Mouse (Mus musculus): ENCODE measurements around the gene Insc. TPM values are rescaled to one million over a fixed set of nuclear protein-coding genes. Genes with fewer than 3 reads are reported as not detected.
A peak's percentile ranks its signal among the peaks of the same experiment; 100 is the strongest.

Insc gene
- polyA plus RNA-seq, 1 experiment, result 0.05 TPM

- Histone ChIP-seq H3K9me3 (ENCODE audit: control insufficient read depth, low read length) (no peaks in the 10 kb centered on the region), H3K27me3 (ENCODE audit: control insufficient read depth) (no peaks in the 10 kb centered on the region), H3K4me3 (replicated peaks) (no peak overlapping the region), H3K4me1 (ENCODE audit: control insufficient read depth) (no peaks in the 10 kb centered on the region), H3K36me3 (ENCODE audit: control insufficient read depth) (no peaks in the 10 kb centered on the region)
- TF ChIP-seq TAL1 (IDR thresholded peaks at IDR 0.05; ENCODE audit: low read length), result no peak
Measured at GRCm38 (mm10) chr7:114753471-114753870, 10.0 kb downstream of the Insc start.

GRCm38 (mm10) chr7:114754196-114754595, 10.7 kb downstream of the Insc start:
- Histone ChIP-seq H3K9me3 (ENCODE audit: control insufficient read depth, low read length) (no peaks in the 10 kb centered on the region), H3K36me3 (ENCODE audit: control insufficient read depth) (no peaks in the 10 kb centered on the region), H3K4me3 (replicated peaks) (no peak overlapping the region), H3K4me1 (ENCODE audit: control insufficient read depth) (no peaks in the 10 kb centered on the region), H3K27me3 (ENCODE audit: control insufficient read depth) (no peaks in the 10 kb centered on the region)
- TF ChIP-seq TAL1 (IDR thresholded peaks at IDR 0.05; ENCODE audit: low read length) (no peak), GATA1 (IDR thresholded peaks at IDR 0.05; ENCODE audit: low read length) (no peak)

GRCm38 (mm10) chr7:114754626-114755025, 11.1 kb downstream of the Insc start:
- TF ChIP-seq TAL1 (IDR thresholded peaks at IDR 0.05; ENCODE audit: low read length), result no peak
- TF ChIP-seq GATA1 (IDR thresholded peaks at IDR 0.05; ENCODE audit: low read length), result no peak
- no peak overlapping the region for H3K4me3 ChIP-seq (replicated peaks)
- no peaks in the 10 kb centered on the region for H3K4me1 ChIP-seq (ENCODE audit: control insufficient read depth)
- H3K27me3 ChIP-seq (ENCODE audit: control insufficient read depth), result no peaks in the 10 kb centered on the region
- H3K9me3 ChIP-seq (ENCODE audit: control insufficient read depth, low read length), result no peaks in the 10 kb centered on the region
- H3K36me3 ChIP-seq (ENCODE audit: control insufficient read depth), result no peaks in the 10 kb centered on the region

GRCm38 (mm10) chr7:114762660-114763059, 19.2 kb downstream of the Insc start:
- TF ChIP-seq TAL1 (IDR thresholded peaks at IDR 0.05; ENCODE audit: low read length) (no peak), GATA1 (IDR thresholded peaks at IDR 0.05; ENCODE audit: low read length) (no peak)

GRCm38 (mm10) chr7:114765273-114765672, 21.8 kb downstream of the Insc start:
- H3K9me3 ChIP-seq (ENCODE audit: control insufficient read depth, low read length), result no peaks in the 10 kb centered on the region
- TF ChIP-seq GATA1 (IDR thresholded peaks at IDR 0.05; ENCODE audit: low read length) (no peak), TAL1 (IDR thresholded peaks at IDR 0.05; ENCODE audit: low read length) (no peak)
- H3K4me1 ChIP-seq (ENCODE audit: control insufficient read depth), result no peaks in the 10 kb centered on the region
- H3K27me3 ChIP-seq (ENCODE audit: control insufficient read depth), result no peaks in the 10 kb centered on the region
- no peak overlapping the region for H3K4me3 ChIP-seq (replicated peaks)
- H3K36me3 ChIP-seq (ENCODE audit: control insufficient read depth), result no peaks in the 10 kb centered on the region

More at GRCm38 (mm10) chr7:114762660-114763059, 19.2 kb downstream of the Insc start:
- Histone ChIP-seq H3K9me3 (ENCODE audit: control insufficient read depth, low read length) (no peaks in the 10 kb centered on the region), H3K27me3 (ENCODE audit: control insufficient read depth) (no peaks in the 10 kb centered on the region), H3K4me1 (ENCODE audit: control insufficient read depth) (no peaks in the 10 kb centered on the region), H3K4me3 (replicated peaks) (no peak overlapping the region), H3K36me3 (ENCODE audit: control insufficient read depth) (no peaks in the 10 kb centered on the region)

GRCm38 (mm10) chr7:114766523-114766922, 23.0 kb downstream of the Insc start:
- no peaks in the 10 kb centered on the region for H3K27me3 ChIP-seq (ENCODE audit: control insufficient read depth)
- no peaks in the 10 kb centered on the region for H3K36me3 ChIP-seq (ENCODE audit: control insufficient read depth)
- no peak for TF ChIP-seq GATA1 (IDR thresholded peaks at IDR 0.05; ENCODE audit: low read length)
- no peak for TF ChIP-seq TAL1 (IDR thresholded peaks at IDR 0.05; ENCODE audit: low read length)
- H3K4me1 ChIP-seq (ENCODE audit: control insufficient read depth), result no peaks in the 10 kb centered on the region
- no peaks in the 10 kb centered on the region for H3K9me3 ChIP-seq (ENCODE audit: control insufficient read depth, low read length)
- H3K4me3 ChIP-seq (replicated peaks), result no peak overlapping the region

GRCm38 (mm10) chr7:114768516-114768915, 25.0 kb downstream of the Insc start:
- H3K4me1 ChIP-seq (ENCODE audit: control insufficient read depth), result no peaks in the 10 kb centered on the region
- no peaks in the 10 kb centered on the region for H3K36me3 ChIP-seq (ENCODE audit: control insufficient read depth)
- peak overlapping the region; percentile 40 for H3K4me3 ChIP-seq (replicated peaks)
- TF ChIP-seq GATA1 (IDR thresholded peaks at IDR 0.05; ENCODE audit: low read length) (no peak), TAL1 (IDR thresholded peaks at IDR 0.05; ENCODE audit: low read length) (no peak)
- H3K27me3 ChIP-seq (ENCODE audit: control insufficient read depth), result no peaks in the 10 kb centered on the region
- no peaks in the 10 kb centered on the region for H3K9me3 ChIP-seq (ENCODE audit: control insufficient read depth, low read length)

- no peaks in the 10 kb centered on the region for H3K27me3 ChIP-seq (ENCODE audit: control insufficient read depth)
- H3K9me3 ChIP-seq (ENCODE audit: control insufficient read depth, low read length), result no peaks in the 10 kb centered on the region
- H3K4me1 ChIP-seq (ENCODE audit: control insufficient read depth), result no peaks in the 10 kb centered on the region
- TF ChIP-seq GATA1 (IDR thresholded peaks at IDR 0.05; ENCODE audit: low read length), result no peak
- no peak for TF ChIP-seq TAL1 (IDR thresholded peaks at IDR 0.05; ENCODE audit: low read length)
- H3K36me3 ChIP-seq (ENCODE audit: control insufficient read depth), result no peaks in the 10 kb centered on the region
- H3K4me3 ChIP-seq (replicated peaks), result peak overlapping the region; percentile 40
Measured at GRCm38 (mm10) chr7:114769041-114769440, 25.5 kb downstream of the Insc start.

DNA sequence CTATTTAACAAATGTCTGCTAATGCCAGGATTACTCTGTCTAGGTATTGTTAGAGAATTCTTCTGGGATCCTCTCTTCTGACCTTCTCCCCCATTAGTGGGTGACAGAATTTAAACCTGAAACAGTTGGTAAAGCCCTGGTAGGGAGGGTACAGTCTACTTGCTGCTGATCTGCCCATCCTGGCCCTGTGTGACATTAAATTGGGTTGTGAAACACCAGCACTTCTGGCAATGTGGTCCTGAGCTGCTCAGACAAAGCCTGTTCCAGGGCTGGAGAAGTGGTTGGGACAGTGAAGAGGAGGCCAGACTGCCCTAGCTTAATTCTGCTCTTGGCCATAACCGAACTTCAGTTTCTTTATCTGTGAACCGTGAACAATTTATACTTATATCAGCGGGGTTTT, 27.1 kb downstream of the Insc start:
- Histone ChIP-seq H3K27me3 (ENCODE audit: control insufficient read depth) (no peaks in the 10 kb centered on the region), H3K4me1 (ENCODE audit: control insufficient read depth) (no peaks in the 10 kb centered on the region), H3K4me3 (replicated peaks) (no peak overlapping the region), H3K9me3 (ENCODE audit: control insufficient read depth, low read length) (no peaks in the 10 kb centered on the region), H3K36me3 (ENCODE audit: control insufficient read depth) (no peaks in the 10 kb centered on the region)
- TF ChIP-seq GATA1 (IDR thresholded peaks at IDR 0.05; ENCODE audit: low read length) (no peak), TAL1 (IDR thresholded peaks at IDR 0.05; ENCODE audit: low read length) (no peak)

- no peaks in the 10 kb centered on the region for H3K9me3 ChIP-seq (ENCODE audit: control insufficient read depth, low read length)
- H3K36me3 ChIP-seq (ENCODE audit: control insufficient read depth), result no peaks in the 10 kb centered on the region
- H3K4me1 ChIP-seq (ENCODE audit: control insufficient read depth), result no peaks in the 10 kb centered on the region
- no peak overlapping the region for H3K4me3 ChIP-seq (replicated peaks)
- no peaks in the 10 kb centered on the region for H3K27me3 ChIP-seq (ENCODE audit: control insufficient read depth)
- TF ChIP-seq GATA1 (IDR thresholded peaks at IDR 0.05; ENCODE audit: low read length), result no peak
- no peak for TF ChIP-seq TAL1 (IDR thresholded peaks at IDR 0.05; ENCODE audit: low read length)
Measured at GRCm38 (mm10) chr7:114771801-114772200, 28.3 kb downstream of the Insc start.

Data from erythroblast, embryonic 14.5 days (primary cell).